Mouse (Mus musculus) ES-E14 (cell line): ENCODE measurements at regions not wholly inside any gene's neighbourhood (a gene's known extent, or its start where the extent isn't known, plus 50 kb on each side); places are given as distances from the start of the nearest gene placed in this dataset.

ENCODE experiments used
- DNase-seq: peaks from one replicate; pipeline ENCODE4 v3.0.0-alpha.2; 2013; ENCODE audit warnings: low read depth, low spot score
- H3K27ac ChIP-seq: 2 replicates; pipeline ENCODE4 v1.5.1; 2012; ENCODE audit warnings: low read depth, mild to moderate bottlenecking, low read length, moderate library complexity, mixed read lengths; ENCODE audit not compliant: poor library complexity, insufficient read depth, severe bottlenecking
- H3K36me3 ChIP-seq: 2 replicates; pipeline ENCODE4 v1.6.1; 2012; ENCODE audit warnings: mild to moderate bottlenecking, low read length, moderate library complexity, mixed read lengths; ENCODE audit not compliant: control insufficient read depth, poor library complexity, insufficient read depth, severe bottlenecking
- H3K4me1 ChIP-seq, 2 experiments: fragments of 150-350 bp in 1 of 2; sonication (generic) in 1 of 2; 2 replicates each; pipeline ENCODE4 v1.6.1; 2012; ENCODE audit warnings: low read length in 2 of 2, mild to moderate bottlenecking in 1 of 2, mixed read lengths in 1 of 2; ENCODE audit not compliant: control insufficient read depth in 2 of 2, insufficient read depth in 2 of 2, poor library complexity in 1 of 2
- H3K4me3 ChIP-seq, 2 experiments: fragments of 150-350 bp in 1 of 2; sonication (generic) in 1 of 2; 2 replicates each; pipeline ENCODE4 v1.5.1; 2012; ENCODE audit warnings: low read length in 2 of 2, low read depth in 1 of 2, mild to moderate bottlenecking in 1 of 2, mixed read lengths in 1 of 2; ENCODE audit not compliant: insufficient read depth in 1 of 2, poor library complexity in 1 of 2, severe bottlenecking in 1 of 2
- H3K9ac ChIP-seq: 2 replicates; pipeline ENCODE4 v1.6.1; 2012; ENCODE audit warnings: low read depth, mild to moderate bottlenecking, low read length, mixed read lengths; ENCODE audit not compliant: poor library complexity, insufficient read depth, severe bottlenecking
- H3K9me3 ChIP-seq: fragments of 150-350 bp; sonication (generic); 2 replicates; pipeline ENCODE4 v1.6.1; 2012; ENCODE audit warnings: low read depth, mild to moderate bottlenecking, low read length; ENCODE audit not compliant: control insufficient read depth, insufficient read depth
- CHD2 ChIP-seq: IDR thresholded peaks from 2 replicates; pipeline ENCODE4 v1.6.1; 2014; ENCODE audit warnings: mild to moderate bottlenecking, low read depth, low read length, inconsistent platforms
- HCFC1 ChIP-seq: IDR thresholded peaks from 2 replicates; pipeline ENCODE4 v1.6.1; 2012; ENCODE audit warnings: low read length, inconsistent platforms, borderline replicate concordance; ENCODE audit not compliant: insufficient read depth
- MAFK ChIP-seq: IDR thresholded peaks from 2 replicates; pipeline ENCODE4 v1.6.1; 2014; ENCODE audit warnings: mild to moderate bottlenecking, low read depth, low read length, inconsistent platforms; ENCODE audit not compliant: insufficient read depth
- ZC3H11A ChIP-seq: IDR thresholded peaks from 2 replicates; pipeline ENCODE4 v1.6.1; 2012; ENCODE audit warnings: low read depth, mild to moderate bottlenecking, inconsistent platforms, low read length, borderline replicate concordance
- ZNF384 ChIP-seq: IDR thresholded peaks from 2 replicates; pipeline ENCODE4 v1.6.1; 2012; ENCODE audit warnings: low read depth, low read length, inconsistent platforms
- in situ Hi-C, 2 experiments: fragments of 600-800 bp; cut with MboI; formaldehyde crosslinking; loops; one replicate each; pipeline ENCODE4 v1.15.1; 2025; ENCODE audit warnings: low sequenced_read_pairs in 2 of 2, inconsistent platforms in 1 of 2; ENCODE audit not compliant: unreplicated experiment in 2 of 2

DNA sequence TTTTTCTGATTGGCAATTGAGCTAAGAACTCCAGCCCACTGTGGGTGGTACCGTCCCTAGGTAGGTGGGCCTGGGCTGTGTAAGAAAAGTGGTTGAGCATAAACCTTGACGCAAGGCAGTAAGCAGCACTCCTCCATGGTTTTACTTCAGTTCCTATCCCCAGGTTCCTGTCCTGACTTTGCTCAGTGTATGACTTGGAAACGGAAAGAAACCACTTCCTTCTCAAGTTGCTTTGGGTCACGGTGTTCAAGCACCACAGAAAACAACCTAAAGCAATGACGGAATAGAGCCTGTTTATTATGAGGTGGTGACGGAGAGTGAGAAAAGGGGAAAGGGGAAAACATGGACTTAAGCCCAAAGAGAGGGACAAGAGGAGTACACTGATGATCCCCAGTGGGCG lies 64.0 kb upstream of the Jak1 start:
- H3K4me1 ChIP-seq = peaks cover 3 to 4% of the 10 kb centered on the region in 2 experiments; a peak in 2 of 4 replicates
- no peaks in the 10 kb centered on the region for H3K9me3 ChIP-seq
- H3K36me3 ChIP-seq = no peaks in the 10 kb centered on the region
- in situ Hi-C loops = loop anchor here in 1 of 2 experiments (10.0 kb wide), 1 partner anchor 164 kb away; no protein-coding TSS in a partner anchor
- H3K9ac ChIP-seq = no peak overlapping the region
- DNase-seq = no peak
- no peak for TF ChIP-seq MAFK
- TF ChIP-seq HCFC1 = no peak
- no peak for TF ChIP-seq CHD2
- TF ChIP-seq ZNF384 = no peak
- no peak for TF ChIP-seq ZC3H11A
- no peak overlapping the region for H3K4me3 ChIP-seq
- no peak overlapping the region for H3K27ac ChIP-seq

DNA sequence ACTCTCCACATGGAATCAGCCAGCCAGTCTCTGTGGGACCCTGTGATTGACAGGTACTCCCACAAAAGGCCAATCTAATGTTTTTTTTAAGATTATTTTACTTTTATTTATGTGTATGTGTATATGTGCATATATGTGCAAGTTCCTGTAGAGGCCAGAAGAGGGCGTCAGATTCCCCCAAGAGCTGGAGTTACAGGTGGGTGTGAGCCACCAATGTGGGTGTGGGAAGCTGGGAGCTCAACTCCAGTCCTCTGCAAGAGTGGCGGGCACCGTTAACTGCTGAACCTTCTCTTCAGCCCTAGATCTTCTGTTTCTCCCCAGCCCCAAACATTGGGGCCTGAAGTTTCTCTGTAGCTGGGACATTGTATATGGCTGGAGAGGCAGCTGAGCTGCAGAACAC lies 61.0 kb upstream of the Jak1 start:
- peaks cover 3 to 4% of the 10 kb centered on the region in 2 experiments; a peak in 2 of 4 replicates for H3K4me1 ChIP-seq
- in situ Hi-C loops = loop anchor here in 1 of 2 experiments (10.0 kb wide), 1 partner anchor 161 kb away; no protein-coding TSS in a partner anchor
- H3K27ac ChIP-seq = no peak overlapping the region
- TF ChIP-seq MAFK (no peak), ZC3H11A (0 out of 2 replicates have a peak, but pooled peaks have one; percentile 8)
- H3K4me3 ChIP-seq = no peak overlapping the region
- H3K36me3 ChIP-seq = no peaks in the 10 kb centered on the region
- no peaks in the 10 kb centered on the region for H3K9me3 ChIP-seq
- no peak overlapping the region for H3K9ac ChIP-seq
- no peak for DNase-seq

DNA sequence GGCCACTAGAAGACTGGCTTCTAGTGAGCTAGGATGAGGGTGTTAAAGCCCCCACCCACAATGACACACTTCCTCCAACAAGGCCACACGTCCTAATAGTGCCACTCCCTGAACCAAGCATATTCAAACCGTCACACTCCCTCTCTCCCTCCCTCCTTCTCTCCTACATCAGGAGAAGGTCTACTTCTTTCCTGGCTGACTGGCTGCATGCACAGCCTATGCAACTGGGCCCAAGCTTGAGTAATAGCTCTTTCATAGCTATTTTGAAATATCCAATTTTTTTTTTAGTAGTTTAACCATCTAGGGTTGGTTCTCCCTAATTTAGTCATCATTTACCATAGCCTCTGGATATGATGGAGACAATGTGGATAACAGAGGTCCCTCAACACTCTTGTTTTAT lies 56.6 kb upstream of the Jak1 start:
- no peak for DNase-seq
- TF ChIP-seq MAFK (no peak), ZNF384 (no peak), ZC3H11A (no peak), HCFC1 (no peak), CHD2 (no peak)
- no peak overlapping the region for H3K4me3 ChIP-seq
- H3K9me3 ChIP-seq = no peaks in the 10 kb centered on the region
- no peak overlapping the region for H3K9ac ChIP-seq
- H3K4me1 ChIP-seq = no peaks in the 10 kb centered on the region
- H3K27ac ChIP-seq = no peak overlapping the region
- in situ Hi-C loops = loop anchor here in 1 of 2 experiments (10.0 kb wide), 1 partner anchor 157 kb away; no protein-coding TSS in a partner anchor
- no peaks in the 10 kb centered on the region for H3K36me3 ChIP-seq

DNA sequence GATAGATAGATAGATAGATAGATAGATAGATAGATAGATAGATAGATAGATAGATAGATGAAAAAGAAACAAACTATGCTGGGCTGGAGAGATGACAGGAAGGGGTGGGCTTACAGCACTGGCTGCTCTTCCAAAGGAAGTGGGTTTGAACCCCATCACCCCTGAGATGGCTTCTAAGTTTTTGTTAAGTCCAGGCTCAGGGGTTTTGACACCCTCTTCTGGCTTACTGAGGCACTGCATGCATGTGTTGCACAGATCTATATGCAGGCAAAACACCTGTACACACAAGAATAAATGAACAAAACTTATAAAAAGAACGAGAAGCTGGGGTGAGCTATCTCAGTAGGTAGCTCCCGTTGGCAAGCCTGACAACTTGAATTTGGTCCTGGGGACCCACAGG lies 55.5 kb upstream of the Jak1 start:
- TF ChIP-seq CHD2 = no peak
- no peak for TF ChIP-seq HCFC1
- TF ChIP-seq MAFK = no peak
- TF ChIP-seq ZC3H11A = 0 out of 2 replicates have a peak, but pooled peaks have one; percentile 25
- no peak for TF ChIP-seq ZNF384
- no peaks in the 10 kb centered on the region for H3K9me3 ChIP-seq
- in situ Hi-C loops = loop anchor here in 1 of 2 experiments (10.0 kb wide), 1 partner anchor 156 kb away; no protein-coding TSS in a partner anchor
- no peak overlapping the region for H3K9ac ChIP-seq
- DNase-seq = no peak
- H3K36me3 ChIP-seq = no peaks in the 10 kb centered on the region
- no peaks in the 10 kb centered on the region for H3K4me1 ChIP-seq
- H3K4me3 ChIP-seq = no peak overlapping the region
- H3K27ac ChIP-seq = no peak overlapping the region

DNA sequence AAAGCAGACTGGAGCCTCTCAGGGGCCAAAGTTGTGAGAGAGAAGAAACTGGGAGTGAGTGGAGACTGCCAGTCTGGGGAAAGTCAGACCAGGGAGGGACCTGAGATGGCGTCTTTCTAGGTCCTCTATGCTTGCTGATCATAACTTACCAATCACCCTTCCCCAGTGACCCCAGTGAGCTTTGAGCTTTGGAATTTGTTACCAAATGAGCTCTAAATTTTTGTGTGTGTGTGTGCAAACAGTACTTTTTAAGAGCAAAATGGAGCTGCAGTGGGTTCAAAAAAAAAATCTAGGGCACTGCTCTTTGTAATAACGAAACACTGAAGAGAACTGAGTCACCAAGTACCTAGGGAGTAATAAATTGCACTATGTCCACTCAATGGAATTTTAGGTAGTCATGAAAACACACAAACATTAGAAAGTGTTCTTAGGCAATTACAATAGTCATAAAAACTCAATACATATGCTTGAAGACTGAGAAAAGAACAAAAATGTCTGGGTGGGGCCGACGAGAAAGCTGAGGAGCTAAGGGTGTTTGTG lies 54.7 kb upstream of the Jak1 start:
- Histone ChIP-seq H3K36me3 (no peaks in the 10 kb centered on the region), H3K4me3 (no peak overlapping the region), H3K9me3 (no peaks in the 10 kb centered on the region), H3K4me1 (no peaks in the 10 kb centered on the region), H3K9ac (no peak overlapping the region), H3K27ac (no peak overlapping the region)
- in situ Hi-C loops = loop anchor here in 1 of 2 experiments (10.0 kb wide), 1 partner anchor 155 kb away; no protein-coding TSS in a partner anchor
- TF ChIP-seq ZNF384 = no peak
- TF ChIP-seq CHD2 = no peak
- no peak for TF ChIP-seq HCFC1
- TF ChIP-seq MAFK = no peak
- no peak for TF ChIP-seq ZC3H11A
- DNase-seq = no peak
